Mouse (Mus musculus): Measurements from ENCODE around the gene Kxd1.

The Kxd1 gene

GRCm38 (mm10) chr8:70546412-70546811, 18.7 kb upstream of the Kxd1 start:
- no peak for DNase-seq

GRCm38 (mm10) chr8:70544200-70544687, 16.5 kb upstream of the Kxd1 start:
- no peak for DNase-seq

- DNase-seq = no peak
These were observed 13.3 kb upstream of the Kxd1 start for GRCm38 (mm10) chr8:70541081-70541480.

GRCm38 (mm10) chr8:70540507-70541071, 12.8 kb upstream of the Kxd1 start:
- no peak for DNase-seq

GRCm38 (mm10) chr8:70540013-70540506, 12.3 kb upstream of the Kxd1 start:
- DNase-seq = no peak

- peak; percentile 98 to 99 for DNase-seq
These were observed 11.5 kb upstream of the Kxd1 start, which contains the start of gene Ell for GRCm38 (mm10) chr8:70539077-70539813. Ell (plus strand) TSS chr8:70539457.

- peak; percentile 99 for DNase-seq
These were observed 10.9 kb upstream of the Kxd1 start for GRCm38 (mm10) chr8:70538633-70539076.

GRCm38 (mm10) chr8:70538024-70538579, 10.3 kb upstream of the Kxd1 start:
- peak; percentile 61 to 64 for DNase-seq

GRCm38 (mm10) chr8:70535701-70536100, 7.9 kb upstream of the Kxd1 start:
- no peak for DNase-seq

- no peak for DNase-seq
These were observed 7.5 kb upstream of the Kxd1 start for GRCm38 (mm10) chr8:70535221-70535620.

- no peak for DNase-seq
These were observed 6.5 kb upstream of the Kxd1 start for GRCm38 (mm10) chr8:70534281-70534680.

GRCm38 (mm10) chr8:70530314-70530713, 2.6 kb upstream of the Kxd1 start:
- no peak for DNase-seq

GRCm38 (mm10) chr8:70529741-70530161, 2.0 kb upstream of the Kxd1 start:
- DNase-seq = no peak

- DNase-seq = no peak
These were observed 1.5 kb upstream of the Kxd1 start for GRCm38 (mm10) chr8:70529299-70529698.

- no peak for DNase-seq
These were observed 534 bp upstream of the Kxd1 start for GRCm38 (mm10) chr8:70528182-70528797.

- DNase-seq = no peak
These were observed 645 bp downstream of the Kxd1 start for GRCm38 (mm10) chr8:70527111-70527511.

- peak; percentile 92 to 93 for DNase-seq
These were observed 5.0 kb downstream of the Kxd1 start for GRCm38 (mm10) chr8:70522592-70523403.

- DNase-seq = no peak
These were observed 8.2 kb downstream of the Kxd1 start for GRCm38 (mm10) chr8:70519606-70520005.

- no peak for DNase-seq
These were observed 8.7 kb downstream of the Kxd1 start for GRCm38 (mm10) chr8:70519043-70519442.

- DNase-seq = no peak
These were observed 9.7 kb downstream of the Kxd1 start for GRCm38 (mm10) chr8:70517940-70518643.

- DNase-seq = no peak
These were observed 14.3 kb downstream of the Kxd1 start for GRCm38 (mm10) chr8:70513441-70513840.
